Mouse (Mus musculus): ENCODE data around the gene I0C0044D17Rik.

Gene I0C0044D17Rik

DNA sequence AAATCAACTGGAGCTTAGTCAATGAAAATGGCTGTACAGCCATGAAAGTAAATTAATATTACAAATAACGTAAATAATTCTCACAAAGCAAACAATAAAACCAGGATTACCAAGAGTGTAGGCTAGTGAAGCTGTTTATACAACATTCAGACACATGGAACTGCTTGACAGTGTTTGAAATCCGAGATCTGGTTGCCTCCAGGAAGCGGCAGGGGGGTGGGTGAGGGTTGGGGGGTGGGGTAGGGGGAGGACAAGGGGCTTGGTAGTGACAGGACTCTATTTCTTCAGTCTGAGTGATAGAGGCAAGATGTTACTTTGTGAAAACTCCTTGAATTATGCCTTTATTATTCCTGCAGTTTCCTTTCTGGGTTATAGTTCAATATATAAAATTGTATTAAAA lies 3.1 kb upstream of the I0C0044D17Rik start:
- no peak for DNase-seq

DNA sequence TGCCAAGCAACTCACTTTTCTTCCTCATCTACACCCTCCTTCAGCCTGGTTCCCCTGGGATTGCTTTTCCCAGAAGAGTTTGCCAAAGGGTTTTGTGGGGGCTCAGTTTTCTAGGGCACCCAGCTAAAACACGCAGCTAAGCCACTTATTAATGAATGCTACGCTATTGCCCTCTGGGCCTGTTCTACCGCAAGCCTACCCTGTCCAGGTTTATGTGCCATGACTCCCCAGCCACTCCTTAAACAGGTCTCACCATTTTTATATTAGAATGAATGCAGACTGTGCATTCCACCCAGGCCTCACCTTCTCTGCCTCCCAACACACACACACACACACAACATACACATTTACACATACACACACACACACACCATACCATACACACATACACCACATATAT lies 593 bp downstream of the I0C0044D17Rik start:
- DNase-seq = no peak

DNA sequence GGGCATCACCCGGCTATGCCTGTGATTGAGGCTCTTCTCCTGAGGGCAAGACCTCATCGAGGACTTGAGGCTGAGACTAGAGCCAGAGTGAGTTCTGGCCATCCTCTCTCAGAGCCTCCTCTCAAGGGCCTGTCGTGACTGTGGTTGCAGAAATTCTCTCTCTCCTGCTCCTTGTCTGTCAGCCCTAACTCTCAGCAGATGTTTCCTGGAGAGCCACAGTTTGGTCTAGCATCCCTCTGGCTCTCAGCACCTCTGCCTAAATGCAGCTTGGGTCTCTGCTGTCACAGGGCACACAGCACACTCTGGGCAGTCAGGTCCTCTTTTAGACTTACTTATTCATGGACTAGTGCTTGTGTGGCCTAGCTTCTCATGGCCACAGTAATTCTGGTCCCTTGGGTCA lies 1.2 kb downstream of the I0C0044D17Rik start:
- no peak for DNase-seq

DNA sequence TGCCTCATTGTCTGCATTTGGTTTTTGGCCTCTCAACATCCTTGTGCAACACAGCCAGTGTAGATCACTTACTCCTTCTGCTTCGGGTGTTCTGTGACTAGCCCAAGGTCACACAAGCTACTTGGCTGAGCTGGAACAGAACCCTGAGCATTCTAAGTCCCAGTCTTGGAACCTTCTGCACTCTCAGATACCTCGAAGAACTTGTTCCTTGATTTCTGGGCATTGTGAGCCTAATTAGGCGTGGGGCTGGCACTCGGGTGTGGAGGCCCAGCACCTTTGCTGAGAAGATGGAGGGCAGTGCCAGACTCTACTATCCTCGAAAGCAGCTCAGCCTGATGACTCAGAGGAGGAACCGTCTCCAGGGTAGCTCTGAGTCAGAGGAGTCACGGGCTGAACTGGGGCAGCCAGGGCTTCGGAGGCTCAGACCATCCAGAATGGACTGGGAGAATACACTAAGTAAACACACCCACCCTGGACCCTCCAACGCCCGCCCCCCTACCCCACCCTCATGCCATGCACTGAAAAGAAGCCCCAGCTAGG lies 4.4 kb downstream of the I0C0044D17Rik start:
- DNase-seq = no peak

DNA sequence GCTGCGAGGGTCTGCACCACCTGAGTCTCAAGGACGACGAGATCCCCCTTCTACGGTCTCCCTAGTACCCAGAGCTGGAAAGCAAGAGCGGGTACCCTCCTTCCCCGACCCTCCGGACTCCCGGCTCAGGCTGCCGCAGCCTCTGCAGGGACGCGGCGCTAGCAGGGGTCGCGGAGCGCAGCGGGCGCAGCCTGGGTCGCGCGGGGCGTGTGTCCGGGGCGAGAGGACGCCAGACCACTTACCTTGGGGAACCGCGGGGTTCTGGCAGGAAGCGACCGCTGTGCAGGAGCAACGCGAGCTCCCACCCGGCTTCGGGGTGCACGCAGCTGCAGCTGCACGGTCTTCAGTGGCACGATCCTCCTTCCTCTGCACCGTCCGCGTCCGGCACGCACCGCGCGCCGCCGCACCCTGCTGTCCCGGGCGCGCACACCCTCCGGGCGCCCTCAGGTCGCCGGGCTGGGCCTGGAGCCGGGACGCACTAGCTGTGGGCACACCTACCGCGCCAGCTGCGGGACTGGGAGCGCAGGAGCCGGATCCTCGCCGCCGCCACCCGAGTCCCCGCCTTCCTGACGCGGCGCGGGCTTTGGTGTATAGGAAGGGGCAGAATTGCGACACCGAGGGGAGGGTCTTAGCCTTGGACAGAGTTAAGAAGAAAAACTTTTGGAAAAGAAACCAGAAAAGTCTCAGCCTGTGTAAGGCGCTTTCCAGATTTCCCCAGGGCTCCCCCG lies 6.3 kb downstream of the I0C0044D17Rik start, which contains the start of gene Kank4:
Kank4 (minus strand) TSS at position 354 of the 728 bp plus-strand sequence.
- no peak for DNase-seq

DNA sequence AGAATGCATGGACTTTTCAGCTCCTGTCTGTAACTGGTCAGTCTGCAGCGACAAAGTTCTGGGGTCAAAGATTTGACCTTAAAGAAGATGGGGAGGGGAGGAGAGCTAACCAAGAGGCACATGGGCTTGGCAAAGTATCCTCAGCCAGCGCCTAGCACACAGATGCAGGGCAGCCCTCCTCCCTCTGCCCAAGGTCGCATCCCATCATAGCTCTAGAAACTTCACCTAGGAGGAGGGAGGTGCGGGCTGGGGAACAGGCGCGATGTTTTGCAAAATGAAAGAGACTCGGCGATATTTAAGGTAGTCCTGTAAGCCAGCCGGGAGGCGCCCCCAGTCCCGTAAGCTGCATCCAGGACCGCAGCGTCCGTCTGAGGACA lies 6.8 kb downstream of the I0C0044D17Rik start:
- no peak for DNase-seq

DNA sequence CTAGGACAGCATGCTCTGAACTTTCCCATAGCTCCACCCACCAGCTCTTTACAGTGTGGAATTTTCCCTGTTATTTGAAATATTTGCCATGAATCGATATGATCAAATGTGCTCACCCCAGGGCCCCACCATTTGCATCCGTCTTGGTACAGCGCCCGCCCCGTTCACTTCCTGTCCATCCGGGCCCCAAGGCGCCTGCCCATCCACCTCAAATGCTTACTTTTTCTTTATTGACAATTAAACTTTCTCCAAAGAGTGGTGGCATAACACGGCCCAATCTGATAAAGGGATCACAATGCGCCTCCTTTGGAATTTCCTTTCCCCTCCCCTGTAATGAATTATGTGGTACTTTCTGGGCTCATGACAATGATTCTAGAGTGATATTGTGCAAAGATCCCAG lies 17.3 kb downstream of the I0C0044D17Rik start:
- DNase-seq = no peak

DNA sequence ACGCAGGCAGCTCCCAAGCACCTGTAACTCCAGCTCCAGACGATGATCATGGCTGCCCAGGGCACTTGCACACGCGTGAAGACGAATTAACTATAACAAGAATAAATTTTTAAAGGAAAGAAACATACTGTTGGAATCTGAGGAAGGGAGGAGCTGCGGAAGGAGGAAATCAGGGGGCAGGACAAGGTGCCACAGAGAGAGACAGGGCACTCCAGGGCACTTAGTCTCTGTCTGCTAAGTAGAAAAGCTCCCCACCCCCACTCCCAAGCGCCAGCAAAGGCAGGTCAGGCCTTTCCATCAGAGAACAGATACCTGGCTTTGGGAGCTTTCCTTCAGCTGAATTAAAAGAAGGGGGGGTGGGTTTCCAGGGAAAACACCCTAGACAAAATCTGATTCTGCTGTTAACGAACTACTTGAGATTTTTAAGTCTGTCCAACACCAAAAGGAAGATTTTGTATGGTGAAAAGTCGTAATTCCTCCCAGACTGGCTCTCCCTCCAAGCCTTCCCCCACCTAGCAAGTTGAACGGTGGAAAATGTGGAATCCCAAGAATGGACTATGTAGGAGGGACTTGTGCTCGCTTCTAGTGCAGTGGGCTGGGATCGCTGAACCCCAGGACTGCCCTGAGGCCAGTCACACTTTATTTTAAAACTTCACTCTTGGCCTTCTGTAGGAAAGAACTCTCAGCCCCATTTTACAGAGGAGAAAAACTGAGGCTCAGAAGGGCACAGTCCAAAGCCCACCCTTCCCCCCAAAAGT lies 18.2 kb downstream of the I0C0044D17Rik start:
- DNase-seq = no peak

DNA sequence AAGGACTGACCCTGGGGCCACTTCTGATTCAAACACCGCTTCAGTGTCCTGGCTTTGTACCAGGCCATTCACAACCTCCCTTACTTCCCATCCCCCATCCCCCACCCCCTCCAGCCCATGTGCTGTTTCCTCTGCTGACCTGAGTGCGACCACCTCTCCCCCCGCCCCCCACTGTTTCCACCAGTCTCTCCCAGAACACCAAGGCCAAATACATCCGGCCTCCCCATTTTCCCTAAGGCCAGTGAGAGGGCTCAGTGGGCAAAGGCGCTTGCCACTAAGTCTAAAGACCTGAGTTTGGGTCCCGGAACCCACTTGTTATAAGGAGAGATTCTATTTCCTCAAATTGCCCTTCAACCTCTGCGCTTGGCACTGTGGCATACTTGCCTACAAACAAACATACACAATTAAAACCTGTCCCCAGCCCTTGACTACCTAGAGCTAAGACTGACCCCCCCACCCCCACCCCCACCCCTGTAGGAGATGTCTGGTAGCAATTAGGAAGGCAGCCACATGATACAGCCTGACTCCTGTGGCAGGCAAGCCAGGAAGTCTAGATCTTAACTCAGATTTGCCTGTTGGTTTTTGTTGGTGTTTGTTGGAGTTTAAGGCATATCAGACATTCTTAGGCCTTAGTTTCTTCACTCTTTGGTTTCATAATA lies 19.0 kb downstream of the I0C0044D17Rik start:
- no peak for DNase-seq

DNA sequence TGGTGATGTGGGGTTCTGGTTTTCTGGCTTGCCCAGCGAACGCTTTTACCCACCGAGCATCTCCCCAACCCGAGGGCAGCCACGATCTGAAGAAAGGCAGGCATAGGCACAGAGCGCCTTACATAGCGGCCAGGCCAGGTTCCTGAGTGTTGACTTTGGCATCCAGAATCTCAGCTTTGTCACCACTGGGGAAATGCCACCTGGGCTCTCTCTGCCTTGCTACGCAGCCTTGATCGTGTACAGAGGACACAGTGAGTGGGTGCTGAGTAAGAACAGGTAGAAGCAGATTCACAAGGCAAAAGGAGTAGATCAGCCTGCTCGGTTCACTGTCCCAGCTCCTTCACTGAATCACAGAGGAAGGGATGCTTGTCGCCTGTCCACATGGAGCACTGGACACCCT lies 21.9 kb downstream of the I0C0044D17Rik start:
- no peak for DNase-seq

DNA sequence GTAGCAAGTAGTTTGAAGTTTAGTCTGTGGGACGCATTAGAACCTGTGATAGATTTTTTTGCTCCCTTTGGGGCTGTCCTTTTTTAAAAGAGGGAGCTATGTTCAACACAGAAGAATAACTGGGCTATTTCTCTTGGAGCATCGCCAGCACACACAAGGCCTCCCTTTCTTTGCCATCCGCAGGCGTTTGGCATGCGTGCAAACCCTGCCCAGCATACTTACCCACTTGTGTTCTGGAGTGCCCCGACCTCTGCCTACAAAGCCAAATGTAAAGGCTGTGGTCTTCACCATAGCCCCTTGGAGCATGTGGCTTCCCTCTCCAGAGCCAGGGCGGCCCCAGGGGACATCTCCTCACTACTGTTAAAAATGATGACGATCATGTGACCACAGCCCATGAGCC lies 22.8 kb downstream of the I0C0044D17Rik start:
- DNase-seq = no peak

DNA sequence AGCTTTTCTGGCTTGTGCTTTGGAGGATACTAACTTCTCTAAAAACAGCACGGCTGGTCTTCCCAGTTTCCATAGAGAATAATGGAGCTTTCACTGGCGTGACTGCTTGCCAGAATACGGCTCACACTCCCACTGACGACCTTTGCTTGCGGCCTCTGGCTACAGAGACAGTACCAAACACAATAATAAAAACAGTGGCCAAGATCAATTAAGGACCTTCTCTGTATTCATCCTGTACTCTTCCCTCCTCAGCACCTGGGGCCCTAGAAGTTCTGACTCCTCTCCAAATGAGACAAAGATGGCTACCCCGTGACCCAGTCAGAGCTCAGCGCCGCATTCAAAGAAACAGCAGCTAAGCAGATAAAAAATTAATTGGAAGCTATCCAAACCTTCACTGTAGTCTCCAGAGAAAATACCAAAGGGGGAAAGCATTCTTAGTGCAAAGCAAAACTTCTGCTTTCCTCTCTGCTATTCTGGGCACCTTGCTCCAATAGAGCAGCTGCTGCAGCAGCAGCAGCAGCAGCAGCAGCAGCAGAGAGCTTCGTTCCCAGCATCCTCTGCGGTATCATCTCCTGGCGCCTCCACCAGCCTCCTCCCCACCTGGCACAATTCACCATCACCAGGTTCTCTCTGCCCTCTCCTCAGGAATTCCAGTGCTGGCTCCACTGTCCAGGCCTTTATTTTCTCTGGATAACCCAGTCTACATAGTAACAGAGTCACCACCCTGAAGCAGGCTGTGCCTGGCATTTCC lies 26.9 kb downstream of the I0C0044D17Rik start:
- no peak for DNase-seq

DNA sequence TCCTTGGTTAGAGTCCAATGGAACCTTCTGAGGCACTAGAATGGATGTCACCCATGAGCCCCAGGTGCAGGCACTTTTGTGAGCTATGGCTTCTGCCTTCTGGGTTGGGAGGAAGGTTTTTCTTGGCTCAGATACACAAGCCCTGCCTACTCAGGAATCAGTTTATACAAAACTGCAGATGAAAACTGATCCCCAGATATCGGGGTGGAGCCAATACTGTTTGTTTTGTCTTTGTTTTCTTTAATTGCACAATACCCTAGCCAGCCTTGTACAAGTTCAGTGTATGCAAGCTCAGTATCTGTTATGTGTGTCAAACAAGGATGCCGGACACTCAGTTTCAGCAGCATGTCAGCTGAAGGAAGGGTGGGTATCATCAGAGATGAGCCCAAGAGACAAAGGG lies 28.4 kb downstream of the I0C0044D17Rik start:
- no peak for DNase-seq

DNA sequence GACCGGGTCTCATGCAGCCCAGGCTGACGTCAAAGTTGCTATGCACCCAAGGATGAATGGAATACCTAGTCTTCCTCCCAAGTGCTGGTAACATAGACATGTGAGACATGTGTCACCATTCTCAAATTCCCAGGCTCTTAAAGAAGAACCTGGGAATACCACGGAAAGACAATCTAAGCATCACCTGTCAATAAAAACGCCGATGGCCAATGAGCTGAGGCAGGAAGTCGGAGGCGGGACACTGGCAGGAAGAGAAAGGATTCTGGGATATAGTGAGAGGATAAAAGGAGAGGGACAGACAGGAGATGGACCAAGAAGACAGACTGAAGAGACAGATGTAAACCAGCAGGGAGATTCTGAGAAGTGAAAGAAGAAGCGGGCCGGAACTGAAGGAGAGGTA lies 30.2 kb downstream of the I0C0044D17Rik start:
- DNase-seq = no peak

DNA sequence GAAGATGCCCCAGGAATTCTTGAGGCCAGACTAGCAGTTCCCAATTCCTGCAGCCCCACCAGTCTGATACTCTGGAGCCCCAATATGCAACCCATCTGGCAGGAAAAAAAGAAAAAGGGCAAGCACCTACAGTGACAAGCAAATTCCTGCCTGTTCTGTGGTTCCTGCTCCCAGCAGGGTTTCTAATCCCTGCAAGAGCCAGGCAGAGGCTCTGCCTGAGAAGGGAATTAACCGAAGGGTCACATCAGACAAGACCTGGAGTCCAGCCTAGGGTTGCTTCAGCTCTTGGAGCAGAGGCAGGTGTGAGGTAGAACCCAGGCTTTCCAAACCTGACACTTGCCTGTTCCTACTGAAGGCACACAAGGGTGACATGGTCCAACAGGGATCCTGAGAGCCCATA lies 32.9 kb downstream of the I0C0044D17Rik start:
- no peak for DNase-seq

DNA sequence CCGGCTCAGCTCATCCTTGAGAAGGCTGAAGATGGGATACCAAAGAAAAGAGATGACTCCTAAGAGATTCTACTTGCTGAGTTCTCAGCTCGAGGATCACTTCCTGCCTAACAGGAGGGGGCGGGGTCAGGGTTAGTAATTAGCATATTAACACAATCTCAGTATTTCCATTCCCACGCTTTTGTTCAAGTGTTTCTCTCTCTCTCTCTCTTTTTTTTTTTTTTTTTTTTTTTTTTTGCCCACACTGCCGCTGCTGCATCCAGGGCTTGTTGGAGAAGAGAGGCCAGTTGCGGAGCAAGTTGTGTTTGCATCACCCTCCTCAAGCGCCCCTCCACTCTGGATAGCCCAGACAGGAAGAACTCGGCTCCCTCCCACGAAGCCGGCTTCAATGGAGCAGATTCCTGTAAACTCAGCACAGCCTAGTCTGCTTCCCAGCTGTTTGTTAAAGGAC lies 33.8 kb downstream of the I0C0044D17Rik start:
- no peak for DNase-seq

DNA sequence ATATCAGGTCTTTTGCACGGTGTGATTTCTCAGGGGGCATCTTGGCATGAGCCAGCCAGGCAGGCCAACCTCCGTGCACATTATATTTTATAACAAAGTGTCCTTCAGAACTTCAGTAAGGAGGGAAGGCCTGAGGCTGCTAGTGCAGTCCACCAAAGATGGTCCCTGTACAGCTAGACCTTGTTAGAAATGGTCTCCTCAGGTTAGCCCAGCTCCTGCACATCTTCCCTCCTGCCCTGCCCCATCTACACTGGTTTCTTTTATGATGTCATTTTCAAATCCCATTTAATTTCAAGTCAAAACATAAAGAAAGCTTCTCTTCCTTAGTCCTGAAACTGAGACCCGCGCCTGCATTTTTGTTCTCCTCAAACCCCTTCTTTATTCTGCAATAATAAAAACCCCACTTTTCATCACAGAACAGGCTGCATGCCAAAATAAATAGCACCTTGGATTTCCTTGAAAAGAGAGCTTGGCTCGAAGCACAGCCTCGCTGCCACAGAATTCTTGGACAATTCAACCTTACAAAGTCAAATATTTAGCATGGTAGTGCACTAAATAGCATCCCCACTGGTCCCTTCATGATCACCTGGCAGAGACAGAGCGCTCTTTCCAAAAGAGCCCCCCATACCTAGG lies 34.4 kb downstream of the I0C0044D17Rik start:
- no peak for DNase-seq

DNA sequence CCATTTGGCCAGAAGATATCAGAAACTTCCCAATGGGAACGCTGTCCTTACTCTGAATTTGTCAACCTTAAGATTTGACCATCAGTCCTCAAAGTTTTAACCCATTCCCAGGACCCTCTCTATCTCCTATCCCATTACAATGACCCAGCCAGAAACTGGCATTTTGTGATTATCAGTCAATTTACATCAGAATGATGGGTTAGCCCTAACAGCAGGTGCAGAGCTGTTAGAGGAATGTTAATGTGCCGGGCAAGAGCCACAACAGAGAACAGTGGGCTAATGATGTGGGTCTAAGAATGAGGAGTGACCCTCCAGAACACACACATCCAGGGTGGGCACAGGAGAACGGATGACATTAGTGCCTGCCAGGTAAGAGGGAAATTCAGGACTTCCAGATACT lies 37.4 kb downstream of the I0C0044D17Rik start:
- DNase-seq = no peak

DNA sequence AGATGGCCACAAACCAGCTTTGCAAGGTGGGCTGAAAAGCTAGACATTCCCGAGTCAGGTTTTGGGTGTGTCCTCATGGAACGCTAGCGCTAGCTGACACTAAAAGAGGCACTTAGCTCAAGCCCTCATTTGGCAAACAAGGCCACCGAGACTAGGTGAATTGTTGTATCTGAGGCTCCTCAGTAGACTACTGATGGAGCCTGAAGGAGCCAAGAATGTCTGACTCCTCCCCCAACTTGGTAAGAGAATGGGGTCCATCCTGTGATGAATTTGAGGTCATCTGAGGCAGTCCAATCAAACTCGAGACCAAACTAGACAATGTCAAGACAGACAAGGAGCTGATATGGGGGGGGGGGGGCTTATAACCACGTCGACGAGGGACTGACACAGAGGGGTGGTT lies 37.8 kb downstream of the I0C0044D17Rik start:
- no peak for DNase-seq

DNA sequence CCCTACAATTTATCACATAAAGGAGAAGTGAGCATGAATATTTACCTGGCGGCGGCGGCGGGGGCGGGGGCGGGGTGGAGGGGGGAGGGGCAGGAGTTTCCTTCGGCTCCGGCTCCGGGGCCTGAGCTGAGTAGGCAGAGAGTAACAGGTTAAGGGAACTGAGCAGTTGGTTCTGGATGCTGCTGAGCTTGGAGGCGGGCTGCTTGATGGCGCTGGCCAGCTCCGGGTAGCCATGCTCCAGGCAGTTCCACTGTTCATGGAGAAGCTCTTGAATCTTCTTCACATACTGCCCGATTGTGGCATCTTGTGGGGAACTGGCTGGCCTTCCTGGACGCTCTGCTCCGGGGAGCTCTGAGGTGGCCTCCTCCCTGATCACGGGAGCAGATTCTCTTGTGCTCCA lies 45.4 kb downstream of the I0C0044D17Rik start:
- DNase-seq = no peak

DNA sequence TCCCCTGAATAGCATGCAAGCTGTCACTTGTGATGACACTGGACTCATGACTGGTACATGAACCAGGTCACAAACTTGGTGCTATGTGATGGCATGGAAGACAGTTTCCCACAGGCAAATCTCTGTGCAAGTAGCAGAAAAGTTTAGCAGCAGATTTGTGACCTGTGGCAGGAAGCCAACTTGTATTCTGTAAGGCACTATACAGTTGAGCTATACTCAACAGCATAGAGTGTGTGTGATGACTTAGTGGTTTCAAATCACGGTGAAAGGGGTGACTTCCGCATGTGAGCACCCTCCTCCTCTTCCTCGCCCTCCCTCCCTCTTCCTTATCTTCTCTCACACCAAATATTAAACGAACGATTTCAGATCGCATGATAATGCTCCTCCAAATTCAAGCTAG lies 46.2 kb downstream of the I0C0044D17Rik start:
- no peak for DNase-seq

DNA sequence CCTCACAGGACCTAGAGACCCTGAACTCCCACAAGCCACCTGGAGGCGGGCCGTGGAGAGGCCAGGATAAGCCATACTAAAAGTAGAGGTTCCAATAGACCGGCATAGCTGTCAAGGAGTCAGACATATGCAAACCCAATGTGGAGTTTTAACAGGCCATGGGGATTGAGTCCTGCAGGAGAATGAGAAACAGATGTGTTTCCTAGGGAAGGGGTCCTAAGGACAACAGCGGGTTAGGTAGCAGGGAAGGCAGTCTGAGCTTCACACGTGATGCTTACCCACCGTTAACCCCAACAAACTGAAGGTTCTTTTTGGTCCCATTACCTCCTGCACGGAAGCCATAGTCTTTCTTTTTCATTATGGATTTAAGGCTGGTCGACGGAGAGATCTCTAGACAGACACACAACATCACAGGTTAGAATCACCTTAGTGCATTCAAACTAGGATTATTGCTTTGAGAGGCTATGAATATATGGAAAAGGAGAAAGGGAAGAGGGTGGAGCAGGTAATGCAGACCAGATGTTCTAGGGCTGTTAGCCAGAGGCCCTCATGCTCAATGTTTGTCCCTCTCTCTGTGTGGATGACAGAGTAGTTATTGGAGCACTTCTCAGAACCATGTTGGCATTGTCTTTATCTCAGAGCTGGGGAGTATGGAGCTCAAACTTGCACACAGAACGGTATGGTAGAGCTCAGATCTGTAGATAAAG lies 46.8 kb downstream of the I0C0044D17Rik start:
- DNase-seq = no peak
